Mouse (Mus musculus) kidney, embryonic 14.5 days (tissue): ENCODE measurements around the gene Foxn3. TPM values are rescaled to one million over a fixed set of nuclear protein-coding genes. Genes with fewer than 3 reads are reported as not detected.

Experiments
- ATAC-seq: fragments of 200-750 bp; cut with Nextera tagmentation; 2 replicates; pipeline ENCODE4 v1.8.0; 2017; ENCODE audit warnings: moderate number of reproducible peaks, mild to moderate bottlenecking, moderate TSS enrichment, moderate library complexity; ENCODE audit not compliant: low FRiP score, low TSS enrichment
- H3K27ac ChIP-seq: fragments of 300-500 bp; sonication (generic); 2 replicates; pipeline ENCODE4 v1.5.1; 2014; ENCODE audit warnings: low read depth, mild to moderate bottlenecking, low read length, moderate library complexity, mixed read lengths
- H3K27me3 ChIP-seq: fragments of 300-500 bp; sonication (generic); 2 replicates; pipeline ENCODE4 v1.6.1; 2014; ENCODE audit warnings: mild to moderate bottlenecking, low read length; ENCODE audit not compliant: control insufficient read depth, insufficient read depth
- H3K36me3 ChIP-seq: fragments of 300-500 bp; sonication (generic); 2 replicates; pipeline ENCODE4 v1.6.1; 2014; ENCODE audit warnings: low read length, mixed read lengths; ENCODE audit not compliant: control insufficient read depth, insufficient read depth
- H3K4me1 ChIP-seq: fragments of 300-500 bp; sonication (generic); 2 replicates; pipeline ENCODE4 v1.6.1; 2014; ENCODE audit warnings: low read length, mixed read lengths; ENCODE audit not compliant: control insufficient read depth, insufficient read depth
- H3K4me2 ChIP-seq: fragments of 300-500 bp; sonication (generic); replicated peaks from 2 replicates; pipeline ENCODE4 v1.6.1; 2014; ENCODE audit warnings: low read depth, mild to moderate bottlenecking, low read length
- H3K4me3 ChIP-seq: fragments of 300-500 bp; sonication (generic); 2 replicates; pipeline ENCODE4 v1.5.1; 2014; ENCODE audit warnings: mild to moderate bottlenecking, low read length
- H3K9ac ChIP-seq: fragments of 300-500 bp; sonication (generic); 2 replicates; pipeline ENCODE4 v1.6.1; 2014; ENCODE audit warnings: low read depth, mild to moderate bottlenecking, low read length, moderate library complexity
- H3K9me3 ChIP-seq: fragments of 300-500 bp; sonication (generic); 2 replicates; pipeline ENCODE4 v1.6.1; 2016; ENCODE audit warnings: low read length; ENCODE audit not compliant: control insufficient read depth
- WGBS: fragments of 180-500 bp; shearing (Covaris S2); extraction: QIAGEN DNeasy Blood & Tissue Kit; methylation state at CpG from one replicate; pipeline ENCODE4 v1.1.7; 2014; 5-methylcytosine and 5-hydroxymethylcytosine counted together
- polyA plus RNA-seq: library from polyadenylated mRNA; unstranded; fragments of >200 nt; fragmentation: Nextera tagmentation; extraction: Ambion mirVana; gene quantifications from 2 replicates; pipeline ENCODE4 v1.2.1, GENCODE M21; 2014

Foxn3 gene
- polyA plus RNA-seq, 1 experiment from 2014 or later: 70.2 TPM

DNA sequence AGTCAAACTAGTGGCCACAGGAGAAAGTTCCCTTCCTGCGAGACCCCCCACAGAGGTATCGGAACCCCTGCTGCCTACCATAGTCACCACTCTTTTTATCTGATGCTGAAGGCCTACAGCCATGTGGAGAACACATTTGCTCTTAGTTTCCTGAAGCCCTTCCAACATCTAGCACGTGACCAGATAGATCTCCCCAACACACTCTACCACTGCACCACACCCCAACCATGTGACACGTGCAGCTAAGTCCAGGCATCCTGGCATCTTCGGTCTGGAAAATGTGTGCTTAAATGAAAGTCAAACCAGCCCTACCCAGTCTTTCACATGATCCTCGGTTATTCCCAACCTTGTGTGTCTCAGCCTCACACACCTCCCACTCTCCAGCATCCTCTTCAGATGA lies 200.4 kb downstream of the Foxn3 start:
- Histone ChIP-seq H3K27ac (no peak overlapping the region), H3K36me3 (no peaks in the 10 kb centered on the region), H3K9me3 (no peaks in the 10 kb centered on the region), H3K4me3 (no peak overlapping the region), H3K4me2 (no peak overlapping the region), H3K9ac (no peak overlapping the region), H3K27me3 (no peaks in the 10 kb centered on the region), H3K4me1 (peaks cover 3% of the 10 kb centered on the region; the same call in 1 of the 2 replicates)
- ATAC-seq: no peak
- WGBS: 87% methylated on average over 6 of the region's 6 CpGs

GRCm38 (mm10) chr12:99361752-99362132 lies 201.6 kb downstream of the Foxn3 start:
- Histone ChIP-seq H3K27ac (no peak overlapping the region), H3K4me1 (peaks cover 3% of the 10 kb centered on the region; the same call in 1 of the 2 replicates), H3K4me3 (no peak overlapping the region), H3K4me2 (no peak overlapping the region), H3K27me3 (no peaks in the 10 kb centered on the region), H3K36me3 (no peaks in the 10 kb centered on the region), H3K9ac (no peak overlapping the region), H3K9me3 (no peaks in the 10 kb centered on the region)
- no peak for ATAC-seq
- 63% methylated on average over 5 of the region's 5 CpGs for WGBS

- no peak for ATAC-seq
- Histone ChIP-seq H3K9ac (no peak overlapping the region), H3K4me1 (peaks cover 3% of the 10 kb centered on the region; the same call in 1 of the 2 replicates), H3K9me3 (no peaks in the 10 kb centered on the region), H3K27ac (no peak overlapping the region), H3K4me2 (no peak overlapping the region), H3K4me3 (no peak overlapping the region), H3K27me3 (no peaks in the 10 kb centered on the region), H3K36me3 (no peaks in the 10 kb centered on the region)
- WGBS: 72% methylated on average over 8 of the region's 8 CpGs
These were observed 202.2 kb downstream of the Foxn3 start for GRCm38 (mm10) chr12:99360958-99361751.

DNA sequence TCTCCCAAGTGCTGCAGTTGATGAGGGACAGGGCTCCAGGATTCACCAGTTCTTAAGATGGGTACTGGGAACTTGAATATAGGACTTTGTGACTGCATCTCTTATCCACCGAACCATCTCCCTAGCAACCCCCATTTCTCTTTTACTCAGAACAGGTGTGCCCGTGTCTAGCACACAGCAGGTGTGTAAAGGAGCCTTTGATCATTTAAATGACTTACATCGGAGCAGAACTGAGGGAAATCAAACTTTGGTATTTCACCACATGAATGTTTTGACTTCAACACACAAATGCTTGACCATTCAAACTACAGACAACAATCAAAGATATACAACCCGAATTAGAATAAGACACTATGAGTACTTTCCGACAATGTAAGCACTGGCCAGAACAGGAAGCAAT lies 204.7 kb downstream of the Foxn3 start:
- WGBS: 83% methylated on average over 5 of the region's 5 CpGs
- H3K9me3 ChIP-seq: no peaks in the 10 kb centered on the region
- no peak overlapping the region for H3K27ac ChIP-seq

DNA sequence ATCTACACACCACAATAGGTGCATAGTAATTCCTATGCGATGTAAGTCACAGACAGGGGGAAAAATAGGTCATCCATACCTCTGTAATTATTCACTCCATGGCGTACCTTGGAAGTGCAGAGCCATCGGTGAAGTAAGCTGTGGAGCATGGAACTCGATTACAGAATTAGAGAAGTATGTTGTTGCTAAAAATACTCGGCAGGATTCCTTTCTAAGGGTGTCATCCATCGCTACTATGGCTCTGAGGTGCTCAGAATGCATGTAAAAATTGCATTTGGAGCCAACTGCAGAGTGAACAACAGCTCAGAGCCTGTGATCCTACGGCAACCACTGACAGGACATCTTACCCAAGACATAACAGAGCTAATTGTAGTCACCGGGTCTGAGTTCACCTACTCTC lies 206.7 kb downstream of the Foxn3 start:
- H3K36me3 ChIP-seq: no peaks in the 10 kb centered on the region
- H3K27me3 ChIP-seq: no peaks in the 10 kb centered on the region
- no peak overlapping the region for H3K9ac ChIP-seq
- peaks cover 4% of the 10 kb centered on the region for H3K4me1 ChIP-seq
- no peak for ATAC-seq
- no peak overlapping the region for H3K27ac ChIP-seq
- WGBS: 94% methylated on average over 8 of the region's 8 CpGs
- no peak overlapping the region for H3K4me3 ChIP-seq
- H3K9me3 ChIP-seq: no peaks in the 10 kb centered on the region
- H3K4me2 ChIP-seq: no peak overlapping the region

More for the DNA sequence above, 204.7 kb downstream of the Foxn3 start:
- peaks cover 3% of the 10 kb centered on the region; the same call in 1 of the 2 replicates for H3K4me1 ChIP-seq
- no peak overlapping the region for H3K4me2 ChIP-seq
- H3K9ac ChIP-seq: no peak overlapping the region
- H3K4me3 ChIP-seq: no peak overlapping the region
- H3K27me3 ChIP-seq: no peaks in the 10 kb centered on the region
- ATAC-seq: no peak
- no peaks in the 10 kb centered on the region for H3K36me3 ChIP-seq

DNA sequence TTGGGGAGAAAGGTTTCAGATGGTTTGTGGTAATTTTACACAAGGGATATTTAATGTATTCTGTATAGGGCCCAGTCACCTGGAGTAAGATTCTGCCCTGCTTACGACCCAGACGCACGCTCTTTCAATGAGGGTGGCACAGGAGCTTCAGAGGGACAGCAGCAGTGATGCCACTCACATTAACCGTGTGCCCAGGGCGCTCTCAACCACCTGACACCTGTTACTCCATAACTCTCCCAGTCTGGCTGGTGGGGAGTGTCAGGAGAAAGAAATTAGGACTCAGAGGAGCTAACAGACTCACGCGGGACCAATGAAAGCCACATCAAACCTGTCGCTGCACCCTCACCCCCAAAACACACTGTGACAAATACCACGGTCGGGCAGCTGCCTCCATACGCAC lies 209.7 kb downstream of the Foxn3 start:
- Histone ChIP-seq H3K4me1 (peaks cover 18% of the 10 kb centered on the region), H3K27ac (no peak overlapping the region), H3K4me3 (no peak overlapping the region), H3K27me3 (no peaks in the 10 kb centered on the region), H3K9ac (no peak overlapping the region), H3K9me3 (no peaks in the 10 kb centered on the region), H3K4me2 (no peak overlapping the region), H3K36me3 (no peaks in the 10 kb centered on the region)
- 90% methylated on average over 11 of the region's 11 CpGs for WGBS
- no peak for ATAC-seq

DNA sequence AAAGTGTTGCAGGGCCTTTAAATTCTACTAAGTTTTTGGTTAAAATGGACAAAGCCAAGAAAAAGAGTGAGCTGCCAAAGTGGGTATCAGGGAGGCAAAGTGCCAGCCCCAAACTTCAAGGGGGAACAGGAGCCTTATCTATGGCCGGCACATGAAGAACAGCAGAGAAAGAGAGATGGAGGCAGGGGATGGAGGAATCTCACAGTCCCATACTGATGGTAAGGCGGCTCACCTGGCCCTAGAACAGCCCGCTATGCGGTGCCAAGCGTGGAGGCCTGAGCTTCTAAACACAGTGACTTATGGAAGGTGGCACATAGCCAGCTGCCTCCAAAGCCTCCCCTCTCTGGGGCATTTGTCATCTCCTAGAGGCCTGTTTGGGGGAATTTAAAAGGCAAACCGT lies 210.8 kb downstream of the Foxn3 start:
- H3K27me3 ChIP-seq: no peaks in the 10 kb centered on the region
- H3K4me3 ChIP-seq: no peak overlapping the region
- H3K27ac ChIP-seq: no peak overlapping the region
- WGBS: 91% methylated on average over 6 of the region's 6 CpGs
- no peak for ATAC-seq
- H3K36me3 ChIP-seq: no peaks in the 10 kb centered on the region
- peaks cover 27% of the 10 kb centered on the region for H3K4me1 ChIP-seq
- H3K4me2 ChIP-seq: no peak overlapping the region
- no peaks in the 10 kb centered on the region for H3K9me3 ChIP-seq
- no peak overlapping the region for H3K9ac ChIP-seq

- WGBS: 69% methylated on average over 7 of the region's 7 CpGs
- no peaks in the 10 kb centered on the region for H3K9me3 ChIP-seq
- no peak overlapping the region for H3K4me3 ChIP-seq
- no peak overlapping the region for H3K27ac ChIP-seq
- no peak overlapping the region for H3K9ac ChIP-seq
- H3K4me2 ChIP-seq: no peak overlapping the region
- H3K27me3 ChIP-seq: no peaks in the 10 kb centered on the region
- H3K36me3 ChIP-seq: no peaks in the 10 kb centered on the region
- no peak for ATAC-seq
- peaks cover 27% of the 10 kb centered on the region for H3K4me1 ChIP-seq
These were observed 211.2 kb downstream of the Foxn3 start for GRCm38 (mm10) chr12:99352136-99352535.

- Histone ChIP-seq H3K36me3 (no peaks in the 10 kb centered on the region), H3K4me2 (no peak overlapping the region), H3K4me1 (peaks cover 27% of the 10 kb centered on the region), H3K27me3 (no peaks in the 10 kb centered on the region), H3K9me3 (no peaks in the 10 kb centered on the region), H3K4me3 (no peak overlapping the region), H3K27ac (no peak overlapping the region), H3K9ac (no peak overlapping the region)
- no peak for ATAC-seq
- WGBS: 15% methylated on average over 9 of the region's 9 CpGs
These were observed 211.7 kb downstream of the Foxn3 start for GRCm38 (mm10) chr12:99351731-99352130.
